Mouse (Mus musculus): Measurements from ENCODE around the gene Sult1a1.
"Not testable (repeated sequence)": the region's sequence is repeated elsewhere in the genome, so short reads cannot be mapped to it uniquely, and the experiment has no call there.

The Sult1a1 gene

DNA sequence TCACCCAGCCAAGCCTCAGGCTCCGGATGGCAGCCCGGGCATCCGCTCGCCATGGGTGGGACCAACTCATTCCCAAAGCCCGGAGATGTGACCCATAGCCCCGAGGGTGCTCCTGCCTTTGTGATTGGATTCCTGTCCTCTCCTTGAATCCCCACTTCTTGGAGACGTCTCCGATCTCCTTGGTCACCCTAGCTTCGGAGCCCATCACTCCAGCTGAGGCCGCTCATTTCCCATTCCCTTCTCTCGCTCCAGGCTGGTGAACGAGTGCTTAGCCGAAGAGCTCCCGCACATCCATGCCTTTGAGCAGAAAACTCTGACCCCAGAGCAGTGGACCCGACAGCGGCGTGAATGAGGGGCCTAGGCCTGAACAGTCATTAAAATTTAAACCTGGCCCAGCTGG lies 20.1 kb upstream of the Sult1a1 start:
- no peak for DNase-seq

DNA sequence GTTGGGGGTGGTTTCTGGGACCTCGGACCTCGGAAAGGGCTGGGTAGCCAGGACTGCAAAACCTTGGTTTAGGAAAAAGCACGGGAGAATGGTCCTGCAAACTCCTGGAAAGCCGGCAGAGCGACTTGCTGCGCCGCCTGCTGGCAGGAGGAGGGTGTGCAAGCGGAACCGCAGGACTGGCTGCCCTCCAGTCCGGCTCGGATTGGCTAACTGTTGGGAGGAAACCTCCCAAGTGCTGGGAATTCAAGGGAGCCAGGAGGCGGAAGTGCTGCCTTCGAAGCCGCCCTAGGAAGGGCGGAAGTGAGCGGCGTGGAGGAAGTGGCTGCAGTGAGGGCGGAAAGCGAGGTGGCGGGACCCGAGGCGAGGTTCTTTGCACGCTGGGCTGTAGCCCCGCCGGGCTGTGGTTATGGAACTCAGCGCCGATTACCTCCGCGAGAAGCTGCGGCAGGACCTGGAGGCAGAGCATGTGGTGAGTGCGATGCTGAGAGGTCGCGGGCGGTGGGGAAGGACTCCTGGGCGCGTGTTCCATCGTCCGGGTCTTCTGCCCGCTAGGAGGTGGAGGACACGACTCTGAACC lies 19.5 kb upstream of the Sult1a1 start, which contains the start of gene Slx1b:
TSS of gene Slx1b (minus strand) at position 154 of the 577 bp plus-strand sequence.
- peak; percentile 96 to 98 for DNase-seq

DNA sequence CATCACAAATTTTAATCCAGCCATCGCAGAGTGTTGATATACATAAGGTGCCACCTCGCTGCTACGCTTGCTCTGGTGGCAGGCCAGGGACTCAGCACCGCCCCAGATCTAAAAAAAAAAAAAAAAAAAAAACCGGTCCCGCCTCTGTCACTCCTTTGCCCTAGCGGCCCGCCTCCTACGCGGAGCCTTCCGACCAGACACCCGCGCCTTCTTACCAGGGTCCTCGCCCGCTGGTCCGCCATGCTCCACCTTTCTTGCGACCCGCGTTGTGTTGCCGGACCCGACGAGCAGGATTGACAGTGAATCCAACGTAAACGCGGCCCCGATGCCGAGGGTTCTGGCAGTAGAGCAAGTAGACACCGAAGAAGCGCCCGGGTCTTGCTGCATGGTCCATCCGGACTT lies 19.0 kb upstream of the Sult1a1 start, which contains the start of gene Bola2:
TSS of gene Bola2 (plus strand) at position 192 of the 402 bp plus-strand sequence.
- peak; percentile 78 to 79 for DNase-seq

DNA sequence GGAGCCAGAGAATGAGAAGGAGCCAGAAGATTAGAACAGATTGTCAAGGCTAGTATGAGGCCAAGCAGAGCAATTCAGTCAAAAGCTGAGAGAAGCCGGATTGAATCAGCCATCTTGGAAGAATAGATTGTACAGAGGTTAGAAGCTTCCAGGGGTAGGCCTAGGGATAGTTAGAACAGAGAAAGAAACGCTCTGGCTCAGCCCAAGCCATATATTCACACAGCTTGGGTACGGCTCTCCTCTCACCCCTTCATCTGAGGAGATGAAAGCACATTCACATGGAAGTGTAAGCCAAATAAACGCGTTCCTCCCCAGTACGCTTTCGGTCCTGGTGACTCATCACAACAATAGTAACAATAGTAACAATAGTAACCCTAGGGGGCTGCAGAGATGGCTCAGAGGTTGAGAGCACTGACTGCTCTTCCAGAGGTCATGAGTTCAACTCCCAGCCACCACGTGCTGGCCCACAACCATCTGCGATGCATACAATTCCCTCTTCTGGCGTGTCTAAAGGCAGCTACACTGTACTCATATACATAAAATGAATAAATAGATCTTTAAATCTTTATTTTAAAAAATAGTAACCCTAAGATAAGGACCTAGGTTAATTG lies 18.3 kb upstream of the Sult1a1 start:
- DNase-seq = no peak

DNA sequence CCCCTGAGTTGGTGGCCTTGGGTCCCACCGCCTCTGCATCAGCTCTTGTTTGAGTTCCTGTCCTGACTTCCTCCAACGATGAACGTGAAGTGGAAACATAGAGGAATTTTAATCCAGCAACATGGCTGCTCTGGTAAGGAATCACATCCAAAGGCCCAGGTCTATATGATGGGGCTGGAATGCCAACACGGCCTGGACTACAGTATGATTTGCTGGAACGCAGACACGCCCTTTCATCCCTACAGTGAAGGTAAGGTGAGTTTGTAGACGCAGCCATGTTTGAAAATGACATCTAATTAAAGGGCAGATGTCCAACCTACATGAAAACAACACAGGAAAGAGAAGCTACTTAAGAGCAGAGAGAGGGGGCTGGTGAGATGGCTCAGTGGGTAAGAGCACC lies 17.5 kb upstream of the Sult1a1 start:
- DNase-seq = no peak

DNA sequence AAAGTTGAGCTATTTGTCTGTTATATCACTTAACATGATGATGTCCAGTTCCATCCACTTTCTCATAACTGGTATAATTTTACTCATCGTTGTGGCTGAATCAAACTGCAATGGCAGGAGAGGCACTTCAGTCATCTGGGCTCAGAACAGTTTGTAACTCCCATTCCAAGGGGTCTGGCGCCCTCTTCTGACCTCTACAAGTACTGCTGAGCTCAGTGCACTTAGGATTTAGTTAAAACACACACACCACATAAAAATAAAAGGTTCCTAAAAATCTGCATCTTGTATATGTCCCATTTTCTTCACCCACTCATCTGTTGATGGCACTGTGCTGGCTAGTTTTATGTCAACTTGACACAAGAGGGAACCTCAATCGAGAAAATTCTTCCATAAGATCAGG lies 17.0 kb upstream of the Sult1a1 start:
- peak; percentile 85 to 89 for DNase-seq

DNA sequence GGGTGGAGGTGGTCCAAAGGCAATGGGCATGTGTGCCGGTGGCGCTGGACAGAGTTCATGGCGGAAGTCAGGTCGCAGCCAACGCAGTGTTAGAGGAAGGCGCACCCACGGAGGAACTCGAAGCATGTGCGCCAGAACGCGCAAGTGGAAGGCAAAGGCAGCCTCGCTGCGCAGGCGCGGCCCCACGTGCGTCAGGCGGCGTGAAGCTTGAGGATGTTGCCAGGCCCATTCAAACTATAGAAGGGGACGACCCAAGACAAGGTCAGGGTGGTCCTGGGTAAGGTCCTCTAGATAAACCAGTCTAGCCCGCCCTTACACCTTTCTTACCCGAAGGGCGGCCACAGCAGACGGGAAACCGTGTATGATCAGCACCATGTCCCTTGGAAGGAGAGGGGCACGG lies 16.2 kb upstream of the Sult1a1 start:
- no peak for DNase-seq

DNA sequence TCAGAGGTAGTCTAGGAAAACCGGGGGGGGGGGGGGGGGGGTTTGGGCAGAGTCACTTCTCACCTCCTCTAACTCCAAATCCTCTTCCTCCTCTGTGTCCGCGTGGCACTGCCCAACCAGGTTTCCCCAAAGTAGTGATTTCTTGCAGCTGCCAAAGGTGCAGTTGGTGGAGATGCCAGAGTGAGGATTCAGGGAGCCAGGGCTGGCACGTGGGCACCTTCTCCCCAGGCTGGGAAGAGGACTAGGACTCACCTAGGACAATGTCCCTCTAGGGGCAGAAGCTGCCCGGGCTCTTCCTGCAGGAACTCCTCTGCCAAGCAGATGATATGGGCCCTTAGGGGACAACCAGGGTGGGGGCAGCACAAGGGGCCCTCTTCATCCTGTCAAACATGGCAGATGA lies 15.4 kb upstream of the Sult1a1 start:
- DNase-seq = no peak

DNA sequence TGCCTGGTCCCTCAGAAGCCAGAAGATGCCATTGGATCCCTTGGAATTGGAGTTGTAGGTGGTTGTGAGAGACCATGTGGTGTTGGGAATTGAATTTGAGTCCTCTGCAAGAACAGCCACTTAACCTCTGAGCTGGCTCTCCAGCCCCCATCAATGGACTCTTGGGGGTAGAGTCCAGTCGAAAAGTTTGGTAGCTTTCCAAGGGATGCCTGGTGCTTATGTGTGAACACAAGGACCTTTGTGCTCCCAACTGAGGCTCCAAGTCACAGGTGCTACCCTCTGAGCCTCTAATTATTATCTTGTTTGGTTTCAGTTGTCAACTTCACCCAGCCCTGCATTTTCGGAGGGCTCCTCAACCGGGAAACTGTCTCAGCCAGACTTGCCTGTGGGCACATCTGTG lies 14.5 kb upstream of the Sult1a1 start:
- no peak for DNase-seq

DNA sequence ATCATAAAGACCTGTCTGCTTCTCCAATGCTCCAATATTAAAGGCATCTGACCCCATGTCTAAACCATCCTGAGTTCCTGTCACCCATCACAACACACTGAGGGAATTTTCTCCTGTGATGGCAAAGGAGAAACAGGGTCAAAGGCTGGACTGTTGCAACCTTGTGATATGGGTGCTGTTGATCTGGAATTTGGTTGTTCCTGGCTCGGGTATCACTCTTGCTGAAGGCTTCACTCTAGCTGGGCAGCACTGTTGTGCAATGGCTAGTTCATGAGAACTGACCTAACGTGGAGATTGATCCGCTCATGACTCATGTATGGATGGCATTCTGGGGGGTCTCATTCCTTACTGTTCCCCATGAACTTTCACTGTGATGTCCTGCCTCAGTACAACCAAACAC lies 12.8 kb upstream of the Sult1a1 start:
- no peak for DNase-seq

DNA sequence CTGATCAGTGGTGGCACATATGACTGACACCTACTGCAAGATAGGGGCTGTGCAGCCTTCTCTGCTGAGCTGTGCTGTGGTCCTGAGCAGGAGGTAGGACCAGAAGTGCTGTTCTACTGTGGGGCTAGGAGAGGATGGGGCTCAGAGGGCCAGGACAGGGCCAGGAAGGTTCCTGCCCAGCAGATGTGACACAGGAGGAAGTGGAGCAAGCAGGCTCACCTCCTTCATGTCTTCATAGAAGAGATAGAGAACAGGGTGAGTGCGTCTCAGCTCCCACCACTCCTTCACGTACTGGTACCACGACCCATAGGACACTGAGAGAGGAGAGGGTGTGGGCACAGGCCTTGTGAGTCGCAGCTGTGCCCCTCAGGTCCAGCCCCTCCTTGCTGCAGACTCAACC lies 11.9 kb upstream of the Sult1a1 start:
- DNase-seq = not testable (repeated sequence)

DNA sequence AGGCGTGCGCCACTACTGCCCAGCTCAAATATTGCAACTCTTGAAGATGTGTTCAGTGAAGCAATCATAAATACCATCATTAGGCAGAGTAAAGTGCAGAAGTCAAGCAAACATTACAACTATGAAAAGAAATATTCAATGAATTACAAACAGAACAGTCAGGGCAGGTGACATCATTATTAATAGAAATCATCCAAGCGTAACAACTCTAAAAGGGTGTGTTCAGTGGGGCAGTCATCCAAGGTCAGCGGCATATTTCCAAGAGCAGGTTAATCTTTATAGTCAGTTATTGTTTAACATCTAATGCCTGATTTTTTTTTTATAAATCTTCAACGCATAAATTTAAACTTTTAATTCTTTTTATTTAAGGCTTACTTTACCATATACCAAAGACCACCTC lies 5.0 kb upstream of the Sult1a1 start:
- DNase-seq = peak in 1 of 2 experiments; percentile 45

DNA sequence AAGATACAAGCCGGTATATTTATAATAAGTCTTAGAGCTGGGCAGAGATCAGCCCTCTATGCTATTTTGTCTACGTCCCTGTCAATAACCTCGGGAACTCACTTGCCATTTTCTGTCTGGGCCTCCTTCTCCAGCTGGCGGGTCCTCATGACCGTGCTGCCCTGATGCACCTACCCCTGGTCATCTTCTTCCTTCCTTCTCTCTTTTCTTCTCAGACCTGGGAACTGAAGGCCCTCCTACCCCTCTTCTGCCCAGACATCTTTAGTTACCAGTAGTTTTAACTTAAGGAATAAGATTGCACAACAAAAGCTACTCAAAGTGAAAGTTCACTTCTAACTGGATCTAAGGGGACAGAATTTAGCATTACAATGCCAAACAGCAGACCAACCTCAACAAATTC lies 3.5 kb upstream of the Sult1a1 start:
- no peak for DNase-seq

DNA sequence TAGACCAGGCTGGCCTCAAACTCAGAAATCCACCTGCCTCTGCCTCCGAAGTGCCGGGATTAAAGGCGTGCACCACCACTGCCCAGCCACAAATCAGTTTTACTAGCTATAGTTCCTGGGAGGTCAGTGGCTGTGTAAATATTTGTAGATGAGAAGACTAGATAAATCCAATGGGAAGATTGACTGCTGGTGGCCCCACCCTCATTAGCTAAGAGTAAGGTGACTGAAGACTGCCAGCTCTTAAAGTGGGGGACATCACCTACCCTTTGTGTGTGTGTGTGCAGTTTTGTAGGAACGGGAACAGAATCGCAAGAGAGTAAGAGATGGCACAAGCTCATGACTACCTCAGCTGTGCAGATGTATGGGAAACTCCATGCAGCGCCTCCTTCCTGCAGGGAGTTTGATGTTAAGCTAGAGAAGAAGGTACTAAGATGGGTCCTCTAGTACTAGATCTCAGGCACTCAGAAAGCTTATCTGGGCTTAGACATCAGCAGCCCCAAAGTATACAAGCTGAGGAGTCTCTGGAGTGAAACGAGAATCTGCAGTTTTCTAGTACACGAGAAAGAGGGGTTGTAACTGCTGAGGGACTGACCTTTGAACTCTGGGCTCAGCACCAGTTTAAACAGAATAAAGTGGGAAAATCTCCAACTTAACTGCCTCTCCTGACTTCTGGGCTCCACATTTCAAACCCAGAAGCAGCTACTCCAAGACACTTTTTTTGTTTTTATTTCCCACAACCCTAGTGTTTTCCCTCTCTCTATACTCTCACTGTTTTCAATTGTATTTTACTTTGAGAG lies 2.5 kb upstream of the Sult1a1 start:
- no peak for DNase-seq

DNA sequence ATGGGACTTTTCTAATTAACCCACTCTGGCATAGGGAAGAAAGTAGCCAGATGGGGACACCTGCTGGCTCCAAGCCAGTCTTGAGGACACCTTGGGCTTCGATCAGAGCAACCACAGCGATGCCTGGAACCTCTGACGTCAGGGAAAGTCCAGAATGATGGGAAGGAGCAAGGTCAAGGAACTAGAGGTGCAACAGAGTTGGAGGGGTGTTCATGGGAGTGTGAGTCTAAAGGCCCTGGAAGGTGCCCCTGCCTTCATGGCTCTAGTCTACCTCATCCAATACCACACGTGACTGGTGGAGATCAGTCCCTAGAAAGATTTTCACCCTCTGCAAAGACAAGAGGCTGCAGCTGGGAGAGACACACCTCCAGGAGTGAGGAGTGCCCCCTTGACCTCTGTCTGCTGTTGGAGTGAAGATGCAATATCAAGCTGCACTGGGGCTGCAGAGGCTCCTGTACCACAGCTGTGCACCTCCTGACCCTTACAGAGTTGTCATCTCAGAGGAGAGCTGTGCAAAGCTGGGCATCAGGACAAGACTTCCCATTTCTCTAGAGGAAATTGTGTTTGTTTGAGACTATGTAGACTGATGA lies 494 bp upstream of the Sult1a1 start:
- DNase-seq = peak in 1 of 2 experiments; percentile 47

DNA sequence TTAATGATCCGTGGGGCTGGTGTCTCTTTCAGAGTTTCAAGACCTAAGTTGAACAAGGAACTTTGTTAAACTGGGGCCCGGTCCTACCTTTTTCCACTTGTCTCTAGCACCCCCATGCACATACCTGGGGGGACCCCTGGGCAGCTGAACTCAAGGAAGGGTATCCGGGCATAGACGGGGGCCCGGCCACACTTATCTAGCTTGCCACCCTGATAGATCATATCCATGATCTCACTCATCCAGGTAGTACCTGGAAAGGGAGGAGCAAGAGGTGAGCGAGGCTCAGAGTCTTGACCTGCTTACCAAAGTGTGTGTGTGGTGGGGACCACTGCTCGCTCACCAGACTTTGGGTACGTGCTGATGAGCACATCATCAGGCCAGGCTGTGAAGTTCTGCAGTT lies 1.1 kb downstream of the Sult1a1 start:
- DNase-seq = no peak

DNA sequence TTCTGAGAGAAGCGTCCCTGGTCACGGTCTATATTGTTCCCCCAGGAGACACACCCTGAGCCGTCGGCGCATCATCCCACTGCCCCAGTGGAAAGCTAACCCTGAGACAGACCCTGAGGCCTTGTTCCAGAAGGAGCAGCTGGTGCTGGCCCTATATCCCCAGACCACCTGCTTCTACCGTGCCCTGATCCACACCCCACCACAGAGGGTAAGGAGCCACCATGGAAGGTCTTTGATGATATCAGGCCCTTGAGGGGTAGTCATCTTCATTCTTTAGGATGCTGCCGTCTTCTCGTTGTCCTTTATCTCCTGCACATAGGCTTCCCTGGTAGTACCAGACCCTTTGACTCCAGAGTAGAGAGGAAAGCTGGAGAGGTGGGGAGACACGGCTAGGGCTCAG lies 4.1 kb downstream of the Sult1a1 start:
- no peak for DNase-seq

DNA sequence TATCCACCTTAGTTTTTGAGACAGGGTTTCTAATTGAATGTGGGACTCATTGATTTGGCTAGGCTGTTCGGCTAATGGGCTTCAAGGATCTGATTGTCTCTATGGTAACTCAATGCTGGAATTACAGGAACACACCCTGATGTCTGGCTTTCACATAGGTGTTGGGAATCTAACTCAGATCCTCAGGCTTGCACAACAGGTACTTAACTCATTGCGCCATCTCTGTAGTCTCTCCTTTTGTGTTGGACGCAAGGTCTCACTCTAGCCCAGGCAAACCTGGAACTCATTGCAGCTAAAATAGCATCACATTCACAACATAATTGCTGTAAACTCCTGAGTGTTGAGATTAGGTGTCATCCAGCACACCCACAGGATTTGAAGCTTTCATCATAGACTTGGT lies 6.1 kb downstream of the Sult1a1 start:
- peak; percentile 42 to 69 for DNase-seq

DNA sequence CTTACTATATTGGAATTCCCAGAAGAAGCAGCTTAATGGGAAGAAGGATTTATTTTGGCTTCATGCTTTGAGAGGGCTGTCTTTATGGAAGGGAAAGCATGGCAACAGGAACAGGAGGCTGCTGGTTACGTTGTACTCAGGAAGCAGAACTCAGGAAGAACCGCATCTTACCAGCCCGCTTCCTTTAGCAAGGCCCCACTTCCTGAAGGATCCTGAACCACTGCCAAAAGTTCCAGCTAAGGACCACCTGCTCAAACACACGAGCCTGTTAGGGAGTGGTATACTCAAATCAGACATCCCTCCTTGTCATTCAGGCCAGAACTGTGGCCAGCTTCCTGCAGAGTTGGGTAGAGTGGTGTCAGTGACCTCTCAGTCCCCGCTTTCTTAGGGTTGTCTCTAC lies 7.8 kb downstream of the Sult1a1 start:
- peak in 1 of 2 experiments; percentile 34 for DNase-seq

DNA sequence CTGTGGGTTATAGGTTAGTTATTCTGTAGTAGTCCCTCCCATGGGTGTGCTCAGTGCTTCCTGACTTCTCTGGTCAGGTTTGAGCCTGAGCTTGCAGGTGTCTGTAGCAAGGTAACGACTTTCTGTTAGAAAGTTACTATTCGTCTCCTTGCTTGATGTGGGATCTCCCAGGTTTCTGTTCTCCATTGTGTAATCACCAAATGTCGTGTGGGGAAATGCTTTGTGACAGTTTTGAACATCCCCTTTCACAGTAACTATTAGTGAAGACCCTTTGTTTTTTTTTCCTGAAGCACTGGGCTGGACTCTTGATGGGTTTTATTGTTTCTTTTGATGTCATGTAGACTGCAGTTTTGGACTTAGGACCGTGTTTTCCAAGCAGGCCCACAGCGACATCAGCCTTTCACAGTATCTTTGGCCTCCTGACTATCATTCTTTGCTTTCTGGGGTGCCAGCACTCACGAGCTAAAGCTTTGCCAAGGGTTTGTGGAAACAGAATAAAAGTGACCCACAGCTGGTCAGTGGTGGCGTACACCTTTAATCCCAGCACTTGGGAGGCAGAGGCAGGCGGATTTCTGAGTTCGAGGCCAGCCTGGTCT lies 8.6 kb downstream of the Sult1a1 start:
- DNase-seq = no peak

DNA sequence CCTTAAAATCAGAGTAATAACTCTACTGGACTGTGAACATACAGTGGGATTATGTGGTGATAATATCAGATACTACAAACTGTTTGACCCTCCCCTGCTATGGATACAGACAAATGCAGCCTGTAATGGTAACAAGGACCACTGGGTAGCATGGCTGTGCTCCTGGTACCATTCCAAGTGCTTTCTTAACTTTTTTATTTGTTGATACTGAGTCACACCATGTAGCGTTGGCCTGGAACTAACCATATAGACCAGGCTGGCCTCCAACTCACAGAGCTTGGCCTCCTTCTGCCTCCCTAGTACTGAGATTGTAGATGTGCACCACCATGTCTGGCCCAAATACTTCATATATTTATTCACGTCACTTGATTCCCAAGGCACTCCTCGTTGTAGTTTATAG lies 11.0 kb downstream of the Sult1a1 start:
- peak; percentile 50 to 59 for DNase-seq

DNA sequence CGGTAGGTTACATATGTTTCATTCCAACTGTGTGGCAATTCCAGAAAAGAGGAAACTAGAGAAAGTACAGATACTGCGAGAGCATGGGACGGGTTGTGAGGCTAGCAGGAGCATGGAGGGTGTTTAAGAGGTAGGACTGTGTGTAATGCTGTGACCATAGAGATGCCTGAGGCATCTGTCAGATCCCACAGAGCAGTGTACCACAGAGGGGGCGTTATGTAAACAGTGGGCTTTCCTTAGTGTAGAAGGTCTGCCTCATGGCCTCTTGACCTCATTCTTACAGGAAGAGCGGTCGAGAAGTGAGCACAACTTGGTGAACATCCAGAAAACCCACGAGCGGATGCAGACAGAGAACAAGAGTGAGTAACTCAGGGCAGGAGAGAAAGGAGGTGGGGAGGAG lies 12.6 kb downstream of the Sult1a1 start:
- peak in 1 of 2 experiments; percentile 44 for DNase-seq

DNA sequence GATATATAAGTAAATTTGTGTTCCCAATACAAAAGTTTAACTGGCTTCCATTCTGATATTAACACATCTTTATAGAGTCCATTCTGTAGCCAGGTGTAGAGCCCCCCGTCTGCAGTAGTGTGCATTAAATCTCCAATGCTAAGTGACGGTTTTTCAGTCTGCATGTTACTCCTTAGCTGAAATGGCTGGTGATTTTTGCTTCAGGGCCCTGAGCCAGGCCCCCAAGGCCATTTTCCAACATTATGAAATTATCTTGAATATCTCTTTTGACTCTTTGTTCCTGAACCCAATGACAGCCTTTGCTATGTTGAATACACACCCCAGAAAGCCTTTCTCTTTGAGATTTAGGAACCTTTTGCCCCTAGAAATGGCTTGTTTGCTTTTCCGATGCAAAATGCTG lies 16.5 kb downstream of the Sult1a1 start:
- DNase-seq = no peak
